Mouse (Mus musculus) brain, embryonic 14.5 days (tissue): ENCODE data around the gene Gm49776.

ENCODE experiments used
- CTCF ChIP-seq: fragments of 200-500 bp; IDR thresholded peaks from 2 replicates; pipeline ENCODE4 v1.5.1; 2012; ENCODE audit warnings: inconsistent platforms, mild to moderate bottlenecking, moderate library complexity, borderline replicate concordance; ENCODE audit not compliant: insufficient read depth, insufficient read length; ENCODE audit errors: extremely low read depth
- POLR2A ChIP-seq: fragments of 200-500 bp; IDR thresholded peaks from 2 replicates; pipeline ENCODE4 v1.6.1; 2012; ENCODE audit warnings: mild to moderate bottlenecking, inconsistent platforms, borderline replicate concordance; ENCODE audit not compliant: poor library complexity, insufficient read depth, insufficient read length, severe bottlenecking; ENCODE audit errors: extremely low read depth

DNA sequence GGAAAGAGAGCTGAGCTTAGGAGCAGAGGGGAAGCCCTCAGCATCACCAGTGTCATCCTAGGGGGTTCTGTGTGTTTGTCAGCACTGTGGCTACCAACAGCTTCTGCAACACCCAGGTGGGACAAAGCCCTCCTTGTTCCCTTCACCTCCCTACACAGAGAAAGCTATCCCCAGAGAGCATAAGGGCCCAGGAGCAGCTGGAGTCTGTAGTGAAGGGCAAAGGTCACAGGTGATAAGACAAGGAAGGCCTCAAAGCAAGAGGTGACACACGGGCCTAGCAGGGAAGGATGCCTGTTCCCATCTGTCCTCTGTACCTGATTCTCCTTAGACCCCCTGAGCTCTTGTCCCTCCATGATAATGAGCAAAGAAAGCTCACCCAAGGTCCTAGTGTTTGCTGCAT, 56.5 kb downstream of the Gm49776 start:
- TF ChIP-seq POLR2A, result no peak
- no peak for TF ChIP-seq CTCF
